Mouse (Mus musculus) frontal cortex, adult 2 months (tissue): ENCODE data around the gene Rerg. TPM values are rescaled to one million over a fixed set of nuclear protein-coding genes. Genes with fewer than 3 reads are reported as not detected.
A peak's percentile ranks its signal among the peaks of the same experiment; 100 is the strongest.

ENCODE experiments used
- DNase-seq, 2 experiments: peaks; one replicate each; pipeline ENCODE4 v3.0.0; 2022; ENCODE audit warnings: low spot score in 1 of 2; ENCODE audit errors: extremely low spot score in 1 of 2
- polyA plus RNA-seq: library from polyadenylated mRNA; depleted of rRNA; stranded (reverse); fragments of >200 nt; gene quantifications from 2 replicates; pipeline ENCODE4 v1.2.3, GENCODE M21; 2012; rRNA removed

The Rerg gene
- polyA plus RNA-seq: 18.4 and 22.2 TPM in 2 replicates

DNA sequence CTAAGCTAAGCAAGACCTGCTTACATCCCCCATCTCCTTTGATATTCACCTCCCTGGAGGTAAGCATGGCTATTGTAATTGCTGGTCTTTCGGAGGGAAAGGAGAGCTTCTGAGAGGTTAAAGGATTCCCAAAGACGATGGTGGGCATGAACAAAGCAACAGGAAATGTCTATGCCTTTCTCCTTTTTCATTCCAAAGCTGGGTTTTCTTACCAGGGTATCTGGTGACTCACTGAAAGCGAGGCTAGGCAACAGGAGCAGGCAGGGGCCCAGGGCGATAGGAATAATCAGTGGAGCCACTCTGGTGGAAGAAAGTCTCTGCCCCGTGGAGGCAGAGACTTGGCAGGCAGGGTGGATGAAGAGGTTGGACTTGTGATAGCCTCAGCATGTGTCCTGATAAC, at the start of gene Rerg:
Gene Rerg (minus strand): TSS at position 272 of the 400 bp plus-strand sequence.
- no peak for DNase-seq

DNA sequence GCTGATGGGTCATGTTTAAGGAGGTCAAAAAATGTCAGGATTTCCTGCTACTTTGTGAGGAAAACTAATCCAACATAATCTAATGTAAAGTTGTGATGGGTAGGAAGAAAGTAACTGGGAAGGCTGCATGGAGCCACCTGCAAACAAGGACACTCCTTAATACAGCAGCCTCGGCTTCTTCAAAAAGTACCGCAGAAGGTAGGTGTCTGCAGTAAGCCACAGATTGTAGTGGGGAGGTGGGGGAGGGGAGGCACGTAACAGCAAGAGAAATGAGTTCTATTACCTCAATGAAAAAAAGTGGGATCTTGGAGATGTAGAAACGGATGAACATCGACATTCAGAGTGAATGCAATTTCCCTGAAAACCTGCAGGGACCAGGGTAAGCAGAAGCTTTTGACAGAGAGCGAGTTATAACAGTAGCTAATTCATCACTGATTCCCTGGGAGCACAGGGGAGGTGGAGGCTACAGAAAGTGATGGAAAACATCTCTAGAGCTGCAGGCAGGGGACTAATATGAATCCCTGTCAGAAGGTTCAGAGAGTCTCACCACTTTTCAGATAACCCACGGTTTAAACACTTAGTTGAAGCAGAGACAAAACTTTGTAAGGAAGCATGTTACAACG, 47.7 kb upstream of the Rerg start:
- DNase-seq: no peak

DNA sequence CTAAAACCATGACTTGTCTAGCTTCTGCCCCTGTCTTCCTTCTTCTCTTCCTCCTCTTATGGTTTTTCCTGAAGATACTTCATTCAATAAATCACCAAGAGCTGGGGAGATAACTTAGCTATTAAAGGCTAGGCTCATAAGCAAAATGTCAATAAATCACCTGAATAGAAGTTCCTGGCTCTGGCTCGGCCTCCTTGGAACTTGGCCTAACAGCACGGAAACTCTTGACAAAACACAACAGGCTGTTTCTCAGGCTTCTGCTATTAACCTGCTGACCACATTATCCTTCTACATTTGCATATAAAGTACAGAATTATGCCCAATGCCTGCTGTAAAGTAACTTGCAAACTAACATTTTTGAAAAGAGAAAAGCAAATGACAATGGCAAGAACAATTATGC, 41.1 kb upstream of the Rerg start:
- DNase-seq: no peak

DNA sequence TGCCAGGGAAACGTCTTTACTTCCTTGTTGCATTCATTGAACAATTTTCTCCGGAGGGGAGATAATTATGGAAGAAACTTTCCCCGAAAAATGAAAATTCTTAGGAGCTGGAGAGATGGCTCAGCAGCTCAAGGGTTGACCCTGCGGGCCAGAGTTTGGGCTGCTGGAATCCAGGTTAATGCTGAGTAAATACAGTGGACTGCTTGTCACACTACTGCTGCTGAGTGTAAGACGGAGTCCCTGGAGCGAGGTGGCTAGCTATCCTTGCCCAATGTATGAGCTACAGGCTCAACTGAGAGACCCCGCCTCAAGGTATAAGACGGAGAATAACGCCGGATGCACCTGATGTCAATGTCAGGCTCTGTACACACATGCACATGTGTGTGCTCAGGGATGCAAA, 40.7 kb upstream of the Rerg start:
- DNase-seq: no peak

DNA sequence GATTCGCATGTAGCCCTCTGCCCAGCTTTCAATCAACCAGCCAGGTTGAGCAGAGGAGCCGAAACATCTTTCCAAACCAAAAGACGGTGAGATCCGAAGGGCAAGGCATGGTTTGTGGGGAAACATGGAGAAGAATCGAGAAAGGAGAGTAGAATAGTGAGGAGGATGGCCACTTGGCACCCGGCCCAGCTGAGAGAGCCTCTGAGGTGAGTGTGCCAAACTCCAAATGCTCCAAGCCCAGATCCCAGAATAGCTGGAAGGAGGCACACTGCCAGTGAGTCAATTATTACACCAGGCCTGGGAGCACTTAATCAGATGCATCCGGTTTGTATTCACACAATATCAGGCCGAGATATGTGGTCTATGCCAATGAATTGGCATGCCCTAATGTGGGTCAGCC, 39.7 kb upstream of the Rerg start:
- peak in 1 of 2 experiments; percentile 45 for DNase-seq

DNA sequence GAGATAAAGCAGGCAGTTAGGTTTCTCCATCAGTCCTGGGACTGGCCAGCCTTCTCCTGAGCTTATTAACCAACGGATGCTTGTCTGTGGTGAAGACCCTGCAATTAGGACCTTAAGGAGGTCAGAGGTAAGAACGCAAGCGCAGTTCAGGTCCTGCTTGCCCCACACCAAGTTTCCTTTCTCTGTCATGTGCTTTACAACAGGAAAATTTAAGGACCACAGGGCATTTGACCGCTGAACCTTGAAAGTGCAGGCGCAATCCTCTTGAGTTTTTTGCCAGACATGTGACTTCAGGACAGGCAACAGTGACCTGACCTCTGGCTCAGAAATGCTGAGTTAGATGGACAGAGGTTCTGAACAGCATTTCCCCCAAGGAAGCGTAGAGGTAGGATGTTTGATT, 36.8 kb upstream of the Rerg start:
- no peak for DNase-seq

DNA sequence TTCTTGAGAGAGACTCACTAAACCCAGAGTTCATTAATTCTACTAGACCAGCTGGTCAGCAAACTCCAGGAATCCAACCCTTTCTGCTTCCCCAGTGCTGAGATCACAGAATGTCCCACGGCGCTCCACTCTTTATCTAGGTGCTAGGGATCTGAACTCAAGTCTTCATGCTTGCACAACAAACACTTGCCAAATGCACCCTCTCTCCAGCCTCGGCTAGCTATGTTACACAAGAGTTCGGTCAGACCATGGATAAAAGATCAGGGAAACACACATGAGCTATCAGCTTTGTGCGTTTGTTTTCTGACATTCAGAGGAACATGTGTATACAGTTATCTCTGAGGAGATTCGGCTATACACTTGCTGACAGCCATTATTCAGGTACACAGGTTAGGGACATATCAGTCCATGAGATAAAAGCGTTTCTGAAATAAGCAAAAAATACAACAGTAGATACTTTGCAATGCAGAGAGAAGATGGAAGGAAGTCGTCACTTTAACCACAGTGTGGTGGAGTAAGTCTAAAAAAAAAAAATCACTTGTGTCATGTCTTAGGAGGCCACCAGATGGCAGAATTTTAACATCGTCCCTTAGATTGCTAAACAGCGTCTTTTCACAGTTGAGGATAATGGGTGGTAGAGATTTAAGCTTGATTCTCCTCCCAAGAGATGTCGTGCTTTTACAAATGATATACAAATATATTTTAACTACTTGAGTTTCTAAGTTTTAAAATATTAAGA, 35.5 kb upstream of the Rerg start:
- peak in 1 of 2 experiments; percentile 74 for DNase-seq

DNA sequence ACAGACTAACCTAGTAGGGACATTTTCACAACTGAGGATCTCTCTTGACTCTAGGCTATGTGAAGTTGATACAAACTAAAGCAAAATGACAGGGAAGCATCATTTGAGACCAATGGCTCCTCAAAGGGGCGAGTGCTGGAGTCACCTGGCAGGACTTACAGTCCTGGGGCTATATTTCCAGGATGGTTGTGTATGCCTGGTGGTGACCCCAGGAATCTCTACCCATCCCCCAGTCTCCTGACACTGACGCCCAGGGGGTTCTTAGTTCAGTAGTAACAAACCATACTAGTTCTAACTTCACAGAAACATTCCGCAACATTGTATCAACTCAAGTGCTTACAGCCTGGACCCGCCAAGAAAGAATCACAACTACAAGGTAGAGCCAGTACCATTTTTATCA, 32.4 kb upstream of the Rerg start:
- no peak for DNase-seq

DNA sequence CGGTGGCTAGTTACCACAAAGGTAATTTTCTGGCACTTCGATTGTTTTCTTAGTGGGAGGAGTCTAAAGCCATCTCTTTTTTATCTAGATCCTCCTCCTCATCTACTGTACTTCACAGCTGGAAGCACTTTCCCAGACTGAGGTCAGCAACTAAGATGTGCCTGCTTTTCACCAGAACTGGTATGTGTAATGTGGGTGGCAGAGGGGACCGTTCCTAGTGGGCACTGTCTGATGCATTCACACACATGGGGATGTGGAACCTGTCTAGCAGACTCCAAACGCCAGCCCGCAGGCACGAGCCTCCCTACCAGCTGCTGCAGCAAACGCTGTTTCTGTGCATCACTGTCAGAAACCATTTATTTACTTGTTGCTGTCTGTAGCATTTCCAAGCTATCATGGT, 31.3 kb upstream of the Rerg start:
- DNase-seq: no peak

DNA sequence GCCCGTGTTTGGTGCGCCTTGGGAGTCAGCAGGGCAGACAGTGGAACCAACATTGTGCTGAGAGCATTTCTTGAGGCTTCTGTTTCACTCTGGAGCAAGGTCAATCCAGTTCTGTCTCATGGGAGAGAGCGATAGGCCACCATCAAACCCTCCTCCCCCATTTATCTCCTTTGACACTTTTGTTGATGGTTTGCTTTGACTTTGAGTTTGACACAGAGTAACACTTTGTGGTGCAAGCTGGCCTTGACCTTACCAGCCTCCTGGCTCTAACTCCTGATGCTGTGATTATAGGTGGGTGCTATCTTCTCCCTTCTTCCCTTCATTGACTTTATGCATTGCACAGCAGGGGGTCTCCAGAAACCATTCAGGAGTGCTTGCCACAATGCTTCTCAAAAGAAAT, 30.9 kb upstream of the Rerg start:
- no peak for DNase-seq

DNA sequence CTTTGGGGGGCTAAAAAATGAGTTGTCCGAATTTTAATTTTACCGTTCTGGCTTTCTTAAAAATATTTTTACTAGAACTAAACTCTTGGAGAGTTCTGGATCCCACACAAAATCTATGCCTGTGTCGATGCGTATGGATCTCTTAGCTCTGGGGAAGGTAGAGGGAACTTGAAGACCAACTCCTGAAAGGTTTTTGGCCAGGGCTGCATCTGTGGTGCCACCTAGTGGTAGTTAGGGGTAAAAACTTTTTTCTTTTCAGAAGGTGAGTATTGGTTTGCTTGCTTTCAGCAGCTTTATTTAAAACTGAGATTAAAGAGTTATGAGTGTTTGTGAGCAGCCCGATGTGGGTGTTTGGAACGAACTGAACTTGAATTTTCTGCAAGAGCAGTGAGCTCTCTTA, 21.8 kb upstream of the Rerg start:
- peak in 1 of 2 experiments; percentile 74 for DNase-seq

DNA sequence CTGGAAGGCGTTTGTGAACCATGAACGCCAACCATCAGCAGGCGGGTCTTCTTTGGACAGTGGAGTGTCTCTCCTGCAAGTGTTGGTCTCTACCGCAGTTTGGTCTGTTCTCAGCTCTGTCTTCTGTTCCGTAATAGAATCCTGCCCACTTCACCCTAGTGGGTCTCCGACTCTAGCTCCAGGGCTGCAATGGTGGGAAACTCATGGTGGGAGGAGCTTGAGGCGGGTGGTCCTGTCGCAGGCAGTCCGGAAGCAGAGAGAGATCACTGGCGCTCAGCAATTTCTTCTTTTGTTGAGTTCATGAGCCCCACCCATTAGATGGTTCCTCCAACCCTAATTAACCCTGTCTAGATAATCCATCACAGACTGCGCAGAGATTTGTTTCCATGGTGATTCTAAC, 20.7 kb upstream of the Rerg start:
- DNase-seq: no peak

DNA sequence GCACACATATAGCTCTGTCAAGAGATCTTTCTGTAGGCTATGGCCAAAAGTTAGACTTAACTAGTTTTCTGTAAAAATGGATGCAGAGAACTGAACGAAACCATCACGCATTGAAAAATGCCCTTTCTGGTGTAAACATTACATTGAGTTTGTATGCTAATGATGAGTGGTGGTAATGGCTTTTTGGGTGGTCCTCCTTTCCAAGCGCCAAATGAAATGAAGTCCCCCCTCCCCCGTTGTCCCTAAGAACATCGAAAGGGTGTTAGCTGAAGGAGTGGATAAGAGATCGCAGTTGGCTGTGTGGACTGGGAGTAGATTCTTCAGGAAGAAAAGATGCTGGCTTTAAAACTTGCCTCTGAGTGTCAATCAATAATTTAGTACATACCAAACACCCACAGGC, 20.3 kb upstream of the Rerg start:
- DNase-seq: no peak

DNA sequence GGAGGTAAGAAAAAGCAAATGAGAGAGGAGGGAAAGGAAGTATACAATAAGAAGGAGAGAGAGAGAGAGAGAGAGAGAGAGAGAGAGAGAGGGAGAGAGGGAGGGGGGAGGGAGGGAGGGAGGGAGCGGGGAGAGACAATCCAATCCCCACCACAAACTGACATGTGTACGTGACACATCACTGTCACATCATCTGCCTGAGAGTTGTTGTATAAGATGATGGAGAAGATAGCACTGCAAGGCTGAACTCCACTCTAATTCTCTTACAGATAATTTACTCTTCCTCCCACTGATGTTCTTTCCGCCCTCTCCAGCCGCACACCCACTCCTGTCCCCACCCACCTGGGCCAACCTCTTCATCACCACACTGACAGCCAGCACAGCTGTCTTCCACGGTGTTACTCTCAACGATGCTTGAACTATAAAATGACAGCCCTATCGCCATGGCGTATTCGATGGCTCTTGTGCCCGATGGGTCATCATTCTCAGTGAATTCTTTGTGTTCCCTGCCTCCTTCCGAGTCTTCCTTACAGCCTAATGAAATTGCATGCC, 18.2 kb upstream of the Rerg start:
- peak in 1 of 2 experiments; percentile 12 for DNase-seq

DNA sequence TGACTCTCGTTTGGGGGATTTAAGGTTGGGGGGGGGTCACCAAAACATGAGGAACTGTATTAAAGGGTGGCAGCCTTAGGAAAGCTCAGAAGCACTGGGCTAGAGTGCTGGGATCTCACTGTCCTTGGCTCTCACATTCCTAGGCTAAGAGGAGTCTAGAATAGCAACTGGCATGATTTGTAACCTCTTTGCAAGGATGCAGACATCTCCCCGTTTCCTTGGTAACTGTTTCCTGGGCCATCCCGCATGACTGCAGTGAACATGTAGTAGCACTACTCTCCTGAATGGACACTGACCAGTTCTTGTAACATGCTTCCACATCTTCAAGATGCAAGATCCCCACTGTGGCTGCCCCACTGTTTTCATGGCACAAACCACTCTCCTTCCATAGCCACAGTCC, 17.1 kb upstream of the Rerg start:
- DNase-seq: no peak

DNA sequence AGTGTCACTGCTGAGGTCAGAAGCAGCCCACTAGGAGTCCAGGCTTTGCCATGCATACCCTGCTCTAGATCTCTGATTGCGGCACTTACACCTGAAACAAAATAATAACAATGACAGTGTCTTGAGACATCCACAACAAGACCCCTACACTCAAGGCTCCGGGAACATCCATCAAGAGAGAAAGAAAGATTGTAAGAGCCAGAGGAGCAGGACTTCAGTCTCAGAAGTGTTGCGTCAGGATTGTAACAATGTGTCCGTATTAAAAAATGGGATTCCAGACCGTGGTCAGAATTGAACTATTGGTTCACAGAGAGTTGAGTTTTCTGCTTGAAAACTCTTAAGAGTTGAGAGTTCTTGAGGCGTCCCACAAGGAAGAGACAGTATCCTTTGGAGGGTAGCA, 10.3 kb upstream of the Rerg start:
- DNase-seq: no peak

DNA sequence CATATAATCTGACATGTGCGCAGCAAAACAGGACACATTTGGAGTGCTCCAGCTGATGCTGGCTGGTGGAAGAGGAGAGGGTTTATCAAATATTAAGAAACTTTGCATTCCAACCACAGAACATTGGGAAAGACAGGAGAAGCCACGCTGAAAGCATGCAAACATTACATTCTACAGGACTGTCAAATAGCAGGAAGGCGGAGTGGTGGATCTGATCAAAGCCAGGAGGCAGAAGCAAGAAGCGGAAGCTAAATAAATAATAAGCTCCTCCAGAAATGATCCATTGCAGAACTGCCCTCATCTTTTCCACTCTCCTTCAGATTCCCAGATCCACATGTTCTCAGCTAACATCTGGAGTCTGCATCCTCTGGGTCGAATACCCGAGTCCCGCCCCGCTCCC, 9.8 kb upstream of the Rerg start:
- no peak for DNase-seq

DNA sequence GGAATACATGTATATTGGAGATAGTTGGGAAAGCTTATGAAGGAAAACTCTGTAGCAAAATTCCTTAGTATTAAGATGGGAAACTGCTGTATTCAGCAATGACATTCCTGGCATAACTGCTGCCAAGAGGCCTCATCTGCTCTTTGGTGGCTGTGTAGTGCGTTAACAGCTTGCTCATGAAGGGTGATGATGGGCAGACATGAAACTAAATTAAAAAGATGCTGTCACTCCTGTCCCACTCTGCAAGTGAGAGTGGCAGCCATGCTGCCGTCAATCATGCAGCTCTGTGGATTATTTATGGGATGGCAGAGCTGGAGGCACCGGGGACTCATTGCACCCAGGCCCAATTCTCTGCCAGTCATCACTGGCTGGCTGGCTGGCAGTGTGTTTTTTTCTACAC, 8.7 kb upstream of the Rerg start:
- DNase-seq: no peak

DNA sequence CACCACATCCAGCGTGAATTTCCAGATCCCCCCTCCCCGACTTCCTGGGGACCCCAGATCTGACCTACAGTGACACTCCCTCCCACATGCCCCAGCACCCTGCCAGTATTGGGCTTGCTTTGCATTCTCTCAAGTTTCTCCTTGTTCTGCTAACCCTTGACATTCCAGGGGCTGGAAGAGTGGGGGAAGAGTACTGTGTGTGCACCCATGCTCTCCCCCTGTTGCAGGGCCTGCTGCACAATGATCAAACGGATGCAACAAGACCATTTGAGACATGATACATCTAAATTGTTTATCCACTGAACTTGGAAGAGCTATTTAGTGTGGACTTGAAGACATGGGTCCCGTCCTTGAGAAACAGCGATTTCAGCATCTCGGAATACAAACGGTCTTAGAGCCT, 349 bp upstream of the Rerg start:
- no peak for DNase-seq

DNA sequence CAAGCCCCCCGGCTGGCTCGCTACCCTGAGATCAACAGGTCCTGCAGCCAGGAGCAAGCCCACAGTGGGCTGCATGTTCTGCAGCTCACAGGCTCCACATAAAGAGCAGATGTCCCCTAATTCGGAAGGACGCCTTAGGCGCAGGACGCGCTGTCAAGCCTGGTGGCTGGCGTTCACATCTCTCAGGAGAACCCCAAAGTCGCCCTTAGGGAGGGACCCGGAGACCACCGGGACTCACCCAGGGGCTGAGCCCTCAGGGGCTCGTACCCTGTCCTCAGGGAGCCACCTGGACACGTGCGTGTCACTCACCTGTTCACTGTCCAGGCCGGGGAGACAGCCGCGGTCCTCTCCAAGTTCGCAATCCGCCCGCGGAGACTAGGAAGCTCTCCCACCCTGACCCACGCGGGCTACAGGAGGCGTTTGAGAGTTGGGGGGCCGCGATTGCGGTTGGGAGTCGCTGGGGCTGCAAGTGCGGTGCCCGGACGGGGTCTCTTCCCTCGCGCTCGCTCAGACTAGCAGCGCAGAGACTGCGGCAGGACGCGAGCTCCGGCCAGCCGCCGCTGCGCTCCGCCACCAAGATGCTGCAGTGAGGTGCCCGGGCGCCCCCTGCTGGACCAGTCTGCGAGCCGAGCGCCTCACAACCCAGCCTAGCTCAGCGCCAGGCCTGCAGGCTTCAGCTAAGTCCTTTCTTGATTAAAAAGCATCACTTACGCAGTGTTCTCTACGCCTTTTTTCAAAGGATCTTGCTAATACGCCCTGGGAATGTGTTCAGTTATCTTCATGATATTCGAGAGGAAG, 927 bp downstream of the Rerg start:
- DNase-seq: peak; percentile 73 to 97

DNA sequence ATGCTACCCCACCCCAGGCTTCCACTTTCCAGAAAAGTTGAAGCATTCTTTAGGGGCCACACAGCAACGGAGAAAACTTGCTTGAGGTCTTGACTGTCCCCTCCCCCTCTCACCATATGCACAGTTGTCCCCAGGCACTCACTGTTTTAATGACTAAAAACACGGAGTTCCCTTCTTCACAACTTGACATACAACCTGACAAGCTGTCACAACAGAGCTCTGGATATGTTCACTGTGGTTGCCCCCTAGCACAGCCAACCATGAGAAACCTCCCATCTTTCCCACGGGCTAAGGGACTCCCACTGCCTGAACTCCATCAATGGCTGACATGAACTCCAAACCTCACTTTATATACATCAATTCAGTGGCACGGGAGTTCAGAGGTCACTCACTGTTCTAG, 3.5 kb downstream of the Rerg start:
- no peak for DNase-seq
